Mouse (Mus musculus) cerebellum, adult 2 months (tissue): ENCODE data around the gene B430306N03Rik. TPM values are rescaled to one million over a fixed set of nuclear protein-coding genes. Genes with fewer than 3 reads are reported as not detected.

Source experiments
- DNase-seq, 2 experiments: peaks; one replicate each; pipeline ENCODE4 v3.0.0; 2021
- H3K27ac ChIP-seq: fragments of 200-500 bp; 2 replicates; pipeline ENCODE4 v1.5.1; 2012; ENCODE audit warnings: low read length, control low read depth, inconsistent platforms; ENCODE audit not compliant: insufficient read depth
- H3K27me3 ChIP-seq: fragments of 200-500 bp; 2 replicates; pipeline ENCODE4 v1.6.1; 2012; ENCODE audit warnings: inconsistent platforms, mild to moderate bottlenecking, low read length, moderate library complexity; ENCODE audit not compliant: control insufficient read depth, insufficient read depth
- H3K4me1 ChIP-seq: fragments of 200-500 bp; 2 replicates; pipeline ENCODE4 v1.6.1; 2011; ENCODE audit warnings: low read length; ENCODE audit not compliant: control insufficient read depth, insufficient read depth
- H3K4me3 ChIP-seq: fragments of 200-500 bp; replicated peaks from 2 replicates; pipeline ENCODE3; 2011; ENCODE audit warnings: mild to moderate bottlenecking, low read depth, low read length, control low read depth; ENCODE audit not compliant: insufficient read depth
- CTCF ChIP-seq: fragments of 200-500 bp; IDR thresholded peaks from 2 replicates; pipeline ENCODE4 v1.5.1; 2011; ENCODE audit warnings: low read depth, mild to moderate bottlenecking, control low read depth, low read length, moderate library complexity, borderline replicate concordance; ENCODE audit not compliant: insufficient read depth
- POLR2A ChIP-seq: fragments of 200-500 bp; IDR thresholded peaks from 2 replicates; pipeline ENCODE4 v1.6.1; 2011; ENCODE audit warnings: low read length, control low read depth, borderline replicate concordance; ENCODE audit not compliant: insufficient read depth
- WGBS: fragments of 180-500 bp; shearing (Covaris S2); methylation state at CpG from one replicate; pipeline ENCODE4 v1.1.7; 2018; 5-methylcytosine and 5-hydroxymethylcytosine counted together
- polyA plus RNA-seq: library from polyadenylated mRNA; depleted of rRNA; stranded (reverse); fragments of >200 nt; gene quantifications from 2 replicates; pipeline ENCODE4 v1.2.3, GENCODE M21; 2012

B430306N03Rik gene
- polyA plus RNA-seq, 1 experiment, result 0.02 TPM

DNA sequence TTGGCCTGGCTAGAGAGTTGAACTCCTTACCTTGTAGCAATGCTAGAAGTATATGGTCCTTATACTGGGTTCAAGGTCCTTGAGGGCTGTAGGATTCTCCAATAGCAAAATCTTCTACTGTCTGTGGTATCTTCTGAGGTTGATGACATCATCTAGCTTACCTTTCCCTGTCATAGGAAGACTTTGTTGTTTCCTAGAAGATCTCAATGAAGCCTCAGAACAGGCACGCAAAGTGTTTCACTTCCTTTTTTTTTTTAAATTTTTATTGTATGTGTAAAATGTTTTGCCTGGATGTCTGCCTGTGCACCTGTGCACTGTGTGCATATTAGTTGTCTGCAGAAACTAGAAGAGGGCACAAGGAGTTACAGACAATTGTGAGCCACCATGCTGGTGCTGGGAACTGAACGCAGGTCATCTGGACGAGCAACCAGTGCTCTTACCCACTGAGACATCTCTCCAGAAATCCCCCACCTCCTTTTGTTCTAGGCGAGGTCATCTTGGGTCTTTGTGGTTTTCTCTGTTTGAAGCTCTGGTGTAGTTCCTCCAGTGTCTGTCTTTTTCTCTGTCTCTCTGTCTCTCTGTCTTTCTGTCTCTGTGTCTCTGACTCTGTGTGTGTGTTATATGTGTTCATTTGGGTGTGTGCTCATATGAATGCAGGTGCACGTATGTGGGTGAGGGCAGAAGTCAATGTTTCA lies 22.3 kb upstream of the B430306N03Rik start:
- no peak overlapping the region for H3K4me3 ChIP-seq
- TF ChIP-seq CTCF (no peak), POLR2A (no peak)
- H3K27ac ChIP-seq, result no peak overlapping the region
- no peak for DNase-seq
- no peaks in the 10 kb centered on the region for H3K27me3 ChIP-seq
- H3K4me1 ChIP-seq, result no peaks in the 10 kb centered on the region
- 77% methylated on average over 5 of the region's 5 CpGs for WGBS

DNA sequence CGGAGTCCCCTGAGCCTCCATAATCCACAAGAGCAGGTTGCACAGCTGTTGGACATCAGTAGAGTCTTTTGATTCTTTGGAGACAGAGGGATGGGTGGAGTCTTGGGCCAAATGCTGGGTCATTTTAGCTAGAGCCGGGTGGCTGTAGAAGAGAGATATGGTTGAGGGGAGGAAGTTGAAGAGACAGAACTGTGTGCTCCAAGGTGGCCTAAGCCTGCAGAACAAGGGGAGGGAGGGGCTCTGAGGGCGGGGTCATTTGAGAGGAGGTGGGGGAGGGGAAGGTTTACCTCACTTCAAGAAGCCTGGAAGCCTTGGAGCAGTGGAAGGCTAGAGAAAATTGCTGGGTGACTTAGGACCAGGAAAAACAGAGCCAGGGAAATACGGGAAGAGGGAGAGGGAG lies 16.7 kb upstream of the B430306N03Rik start, which contains the start of gene Treml2:
Treml2 (plus strand) TSS at position 296 of the 400 bp plus-strand sequence.
- no peak for DNase-seq
- Histone ChIP-seq H3K4me1 (no peaks in the 10 kb centered on the region), H3K27me3 (no peaks in the 10 kb centered on the region), H3K27ac (no peak within 1 kb of the TSS), H3K4me3 (no peak within 1 kb of the TSS)
- 36% methylated on average over 3 of the region's 4 CpGs for WGBS
- no peak for TF ChIP-seq POLR2A
- no peak for TF ChIP-seq CTCF

DNA sequence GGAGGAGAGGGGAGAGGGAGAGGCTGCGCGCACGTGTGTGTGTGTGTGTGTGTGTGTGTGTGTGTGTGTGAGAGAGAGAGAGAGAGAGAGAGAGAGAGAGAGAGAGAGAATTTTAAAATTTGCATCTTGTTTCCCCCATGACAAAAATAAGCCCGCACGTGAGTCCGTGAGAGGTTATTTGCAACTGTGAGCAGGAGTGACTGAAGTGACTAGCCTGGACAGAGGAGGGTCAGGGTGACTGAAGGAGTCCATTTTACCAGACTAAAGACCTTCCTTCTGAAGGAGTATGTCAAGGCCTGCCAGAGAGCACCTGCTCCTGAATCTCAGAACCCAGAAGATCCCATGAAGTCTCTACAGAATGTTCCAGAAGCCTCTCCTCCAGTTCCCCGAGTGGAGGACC lies 16.2 kb upstream of the B430306N03Rik start:
- Histone ChIP-seq H3K4me3 (no peak overlapping the region), H3K4me1 (no peaks in the 10 kb centered on the region), H3K27ac (no peak overlapping the region), H3K27me3 (no peaks in the 10 kb centered on the region)
- 58% methylated on average over 7 of the region's 7 CpGs for WGBS
- TF ChIP-seq POLR2A (no peak), CTCF (no peak)
- no peak for DNase-seq

DNA sequence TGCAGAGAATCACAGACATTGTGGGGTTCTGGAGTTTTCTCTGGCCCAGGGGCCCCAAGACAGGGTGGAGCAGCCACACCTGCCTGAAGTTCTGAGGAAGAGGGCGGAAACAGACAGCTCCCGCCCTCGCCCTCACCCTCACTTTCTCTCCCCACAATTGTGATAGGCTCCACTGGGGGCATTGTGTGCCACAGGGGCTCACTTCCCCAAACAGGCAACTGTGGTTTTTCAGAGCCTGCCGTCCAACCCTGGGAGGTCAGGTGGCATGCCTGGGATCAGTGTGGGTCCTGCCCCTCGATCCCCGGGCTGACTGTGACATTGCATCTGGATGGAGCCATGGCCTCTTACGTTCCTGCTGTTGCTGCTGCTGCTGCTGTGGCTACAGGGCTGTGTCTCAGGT lies 15.7 kb upstream of the B430306N03Rik start:
- TF ChIP-seq POLR2A, result no peak
- no peak for TF ChIP-seq CTCF
- Histone ChIP-seq H3K4me3 (no peak overlapping the region), H3K4me1 (no peaks in the 10 kb centered on the region), H3K27me3 (no peaks in the 10 kb centered on the region), H3K27ac (no peak overlapping the region)
- DNase-seq, result no peak
- 73% methylated on average over 7 of the region's 7 CpGs for WGBS

DNA sequence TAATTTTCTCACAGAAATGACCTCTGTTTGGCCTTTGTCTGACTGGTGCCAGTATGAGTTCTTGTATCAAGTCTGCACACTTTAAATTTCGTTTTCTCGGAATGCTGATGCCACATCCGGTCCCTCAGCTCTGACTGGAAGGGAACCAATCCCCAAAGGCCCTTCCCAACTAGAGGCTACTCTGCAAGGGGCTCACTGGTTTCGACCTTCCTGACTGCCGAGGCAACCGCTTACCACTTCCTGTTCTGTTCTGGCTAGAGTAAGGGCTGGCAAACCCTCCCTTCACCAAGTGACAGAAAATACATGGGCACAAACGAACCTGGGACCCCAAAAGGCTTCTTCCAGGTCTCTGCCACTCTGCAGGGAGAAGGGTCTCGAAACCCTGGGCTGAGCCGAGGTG lies 15.1 kb upstream of the B430306N03Rik start:
- Histone ChIP-seq H3K4me3 (no peak overlapping the region), H3K4me1 (no peaks in the 10 kb centered on the region), H3K27ac (no peak overlapping the region), H3K27me3 (no peaks in the 10 kb centered on the region)
- DNase-seq, result no peak
- no peak for TF ChIP-seq POLR2A
- TF ChIP-seq CTCF, result no peak
- WGBS, result 73% methylated on average over 9 of the region's 9 CpGs

DNA sequence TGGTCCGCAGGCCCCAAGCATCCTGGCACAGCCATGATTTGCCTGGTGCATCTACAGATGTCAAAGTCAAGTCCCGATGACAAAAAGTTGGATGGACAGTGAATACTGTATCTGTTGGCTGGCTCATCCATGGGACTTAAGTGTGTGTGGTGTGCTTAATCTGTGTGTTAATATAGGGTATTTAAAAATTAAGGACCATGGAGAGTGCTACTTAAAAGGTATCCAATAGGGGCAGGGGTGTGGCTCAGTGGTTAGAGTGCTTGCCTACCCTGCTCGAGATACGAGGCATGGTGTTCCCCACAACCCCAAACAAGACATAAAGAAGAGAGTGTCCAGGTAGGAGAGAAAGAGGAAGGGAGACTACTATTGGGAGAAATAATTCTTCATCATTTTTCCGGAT lies 14.1 kb upstream of the B430306N03Rik start:
- WGBS, result 85% methylated on average over 5 of the region's 5 CpGs
- no peak for TF ChIP-seq POLR2A
- no peak for TF ChIP-seq CTCF
- no peak overlapping the region for H3K4me3 ChIP-seq

DNA sequence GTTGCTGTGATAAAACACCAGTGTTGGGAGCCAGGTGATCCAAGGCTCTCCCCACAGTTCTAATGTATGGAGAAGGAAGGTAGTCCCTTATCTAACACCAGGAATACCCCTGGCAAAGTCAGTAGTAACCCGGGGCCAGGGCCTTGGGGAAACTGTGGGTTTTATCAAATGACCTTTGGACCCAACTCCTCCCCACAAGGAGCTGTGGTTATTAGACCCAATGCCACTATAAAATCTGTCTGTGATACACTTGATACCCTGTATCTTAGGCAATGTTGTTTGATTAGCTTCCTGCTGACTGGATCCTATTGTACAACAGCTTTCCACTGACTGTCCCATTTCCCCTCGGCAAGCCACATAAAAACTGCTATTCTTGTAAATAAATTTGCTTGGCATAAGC lies 3.8 kb upstream of the B430306N03Rik start:
- no peak overlapping the region for H3K4me3 ChIP-seq
- no peak for TF ChIP-seq CTCF
- H3K27ac ChIP-seq, result no peak overlapping the region
- no peaks in the 10 kb centered on the region for H3K4me1 ChIP-seq
- no peaks in the 10 kb centered on the region for H3K27me3 ChIP-seq
- DNase-seq, result no peak
- WGBS, result 74% methylated on average over 2 of the region's 2 CpGs

More for the DNA sequence above, 14.1 kb upstream of the B430306N03Rik start:
- Histone ChIP-seq H3K27me3 (no peaks in the 10 kb centered on the region), H3K27ac (no peak overlapping the region), H3K4me1 (no peaks in the 10 kb centered on the region)
- no peak for DNase-seq

DNA sequence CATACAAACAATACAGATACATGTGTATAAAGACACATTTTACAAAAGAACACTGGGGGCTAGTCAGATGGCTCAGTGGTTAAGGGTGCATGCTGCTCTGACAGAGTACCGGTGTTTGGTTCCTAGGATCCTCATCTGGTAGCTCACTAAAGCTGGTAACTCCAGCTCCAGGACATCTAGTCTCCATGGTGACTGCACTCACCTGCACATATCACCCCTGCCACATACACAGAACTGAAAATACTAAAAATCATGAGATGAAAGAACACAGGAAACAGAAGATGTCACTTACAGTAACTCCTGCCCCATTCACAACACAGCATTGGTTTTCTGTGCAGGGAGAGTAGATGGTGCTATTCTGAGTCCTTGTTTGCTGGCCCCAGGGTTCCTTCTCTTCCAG lies 2.7 kb downstream of the B430306N03Rik start:
- TF ChIP-seq POLR2A (no peak), CTCF (no peak)
- Histone ChIP-seq H3K27ac (no peak overlapping the region), H3K4me1 (no peaks in the 10 kb centered on the region), H3K27me3 (no peaks in the 10 kb centered on the region), H3K4me3 (no peak overlapping the region)
- DNase-seq, result no peak
- WGBS, result 97% methylated on average over 1 of the region's 1 CpGs
